Mouse (Mus musculus): ENCODE results near the gene Fktn. TPM values are rescaled to one million over a fixed set of nuclear protein-coding genes. Genes with fewer than 3 reads are reported as not detected.
"Not testable (repeated sequence)": the region's sequence is repeated elsewhere in the genome, so short reads cannot be mapped to it uniquely, and the experiment has no call there.

Fktn gene
- polyA plus RNA-seq, 1 experiment from 2014 or later = 19.2 TPM

DNA sequence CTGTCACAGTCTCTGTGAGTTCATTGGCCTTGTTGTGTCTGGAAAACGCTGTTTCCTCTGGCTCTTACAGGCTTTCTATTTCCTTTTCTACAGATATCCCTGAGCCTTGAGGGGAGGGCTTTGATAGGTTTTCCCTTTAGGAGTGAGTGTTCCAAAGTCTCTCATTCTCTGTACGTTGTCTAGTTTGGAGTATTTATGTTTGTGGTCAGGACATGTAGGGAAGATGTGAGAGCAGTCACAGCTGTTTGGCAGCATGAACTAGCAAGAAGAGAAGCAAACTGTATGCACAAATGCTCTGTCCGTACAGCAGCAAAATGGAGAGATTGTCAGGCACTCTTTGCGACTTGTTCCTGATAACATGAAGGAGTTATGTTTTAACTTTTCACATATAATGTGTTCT is 3.7 kb downstream of the Fktn start:
- DNase-seq (ENCODE audit: low spot score) (no peak), ATAC-seq (ENCODE audit: insufficient read depth, low FRiP score, low TSS enrichment) (no peak)
- Histone ChIP-seq H3K9me3 (ENCODE audit: control insufficient read depth, low read length) (no peaks in the 10 kb centered on the region), H3K9ac (ENCODE audit: low read length) (no peak overlapping the region), H3K27me3 (ENCODE audit: control insufficient read depth, insufficient read depth, low read length) (no peaks in the 10 kb centered on the region), H3K36me3 (ENCODE audit: control insufficient read depth, insufficient read depth, low read length) (no peaks in the 10 kb centered on the region), H3K4me1 (ENCODE audit: control insufficient read depth, insufficient read depth, low read length) (no peaks in the 10 kb centered on the region), H3K4me2 (ENCODE audit: low read depth) (no peak overlapping the region), H3K4me3 (ENCODE audit: low read depth, low read length) (no peak overlapping the region), H3K27ac (ENCODE audit: low read depth, low read length) (no peak overlapping the region)
- 85% methylated on average over 4 of the region's 4 CpGs for WGBS

DNA sequence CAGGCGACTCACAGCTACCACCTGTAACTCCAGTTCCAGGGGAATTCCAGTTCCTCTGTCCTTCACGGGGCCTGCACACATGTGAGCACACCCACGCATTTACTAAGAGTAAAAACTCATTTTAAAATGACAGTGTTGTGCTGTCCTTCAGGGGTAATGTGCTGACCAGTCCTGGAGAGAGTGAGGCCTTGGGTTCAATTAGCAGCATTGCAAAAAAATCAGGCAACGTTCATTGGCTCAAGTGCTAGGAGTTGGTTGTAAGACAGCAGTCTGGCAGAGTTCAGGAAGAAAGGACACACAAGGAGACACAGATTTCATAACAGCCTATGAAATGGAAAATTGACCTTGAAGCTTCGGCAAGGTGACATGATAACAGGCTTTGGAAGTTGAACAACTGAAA is 4.5 kb downstream of the Fktn start:
- H3K36me3 ChIP-seq (ENCODE audit: control insufficient read depth, insufficient read depth, low read length) = no peaks in the 10 kb centered on the region
- DNase-seq (ENCODE audit: low spot score) (no peak), ATAC-seq (ENCODE audit: insufficient read depth, low FRiP score, low TSS enrichment) (no peak)
- no peaks in the 10 kb centered on the region for H3K4me1 ChIP-seq (ENCODE audit: control insufficient read depth, insufficient read depth, low read length)
- no peak overlapping the region for H3K4me3 ChIP-seq (ENCODE audit: low read depth, low read length)
- no peaks in the 10 kb centered on the region for H3K27me3 ChIP-seq (ENCODE audit: control insufficient read depth, insufficient read depth, low read length)
- no peaks in the 10 kb centered on the region for H3K9me3 ChIP-seq (ENCODE audit: control insufficient read depth, low read length)
- no peak overlapping the region for H3K4me2 ChIP-seq (ENCODE audit: low read depth)
- WGBS = 87% methylated on average over 5 of the region's 5 CpGs
- H3K27ac ChIP-seq (ENCODE audit: low read depth, low read length) = no peak overlapping the region
- H3K9ac ChIP-seq (ENCODE audit: low read length) = no peak overlapping the region

DNA sequence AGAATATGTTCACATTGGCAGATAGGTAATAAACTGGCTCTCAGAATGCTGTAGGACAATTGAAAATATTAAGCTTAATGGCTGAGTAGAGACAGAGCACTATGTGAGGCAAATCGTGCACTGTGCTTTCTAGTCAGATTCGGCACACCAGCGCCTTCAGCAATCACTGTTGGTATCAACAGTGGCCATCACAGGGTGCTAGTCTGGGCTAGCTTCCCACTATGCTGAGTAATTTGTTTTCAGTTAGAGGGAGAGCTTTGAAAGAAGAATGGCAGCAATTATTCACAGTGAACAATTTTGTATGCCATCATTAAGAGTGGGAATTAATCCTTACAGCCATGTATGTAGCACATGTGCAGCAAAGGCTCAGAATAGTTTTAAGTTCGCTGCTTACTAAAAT is 8.7 kb downstream of the Fktn start:
- H3K36me3 ChIP-seq (ENCODE audit: control insufficient read depth, insufficient read depth, low read length) = no peaks in the 10 kb centered on the region

DNA sequence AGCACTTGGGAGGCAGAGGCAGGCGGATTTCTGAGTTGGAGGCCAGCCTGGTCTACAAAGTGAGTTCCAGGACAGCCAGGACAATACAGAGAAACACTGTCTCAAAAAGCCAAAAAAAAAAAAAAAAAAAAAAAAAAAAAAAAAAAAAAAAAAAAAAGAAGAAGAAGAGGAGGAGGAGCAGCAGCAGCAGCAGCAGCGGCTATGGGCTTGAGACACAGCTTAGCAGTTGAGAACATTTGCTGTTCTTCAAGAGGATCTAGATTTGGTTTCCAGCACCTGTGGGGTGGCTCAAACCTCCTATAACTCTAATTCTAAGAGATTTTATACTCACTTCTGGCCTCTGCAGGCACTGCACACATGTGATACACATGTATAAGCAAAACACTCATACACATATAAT is 12.3 kb downstream of the Fktn start:
- not testable (repeated sequence) for H3K27me3 ChIP-seq (ENCODE audit: control insufficient read depth, insufficient read depth, low read length); DNase-seq (ENCODE audit: low spot score); H3K4me2 ChIP-seq (ENCODE audit: low read depth); H3K4me3 ChIP-seq (ENCODE audit: low read depth, low read length); H3K9me3 ChIP-seq (ENCODE audit: control insufficient read depth, low read length); H3K9ac ChIP-seq (ENCODE audit: low read length); H3K4me1 ChIP-seq (ENCODE audit: control insufficient read depth, insufficient read depth, low read length); H3K27ac ChIP-seq (ENCODE audit: low read depth, low read length); H3K36me3 ChIP-seq (ENCODE audit: control insufficient read depth, insufficient read depth, low read length); ATAC-seq (ENCODE audit: insufficient read depth, low FRiP score, low TSS enrichment)
- WGBS = 97% methylated on average over 2 of the region's 2 CpGs

More for the DNA sequence above, 8.7 kb downstream of the Fktn start:
- DNase-seq (ENCODE audit: low spot score) (no peak), ATAC-seq (ENCODE audit: insufficient read depth, low FRiP score, low TSS enrichment) (no peak)
- Histone ChIP-seq H3K9me3 (ENCODE audit: control insufficient read depth, low read length) (no peaks in the 10 kb centered on the region), H3K27me3 (ENCODE audit: control insufficient read depth, insufficient read depth, low read length) (no peaks in the 10 kb centered on the region), H3K4me2 (ENCODE audit: low read depth) (no peak overlapping the region), H3K4me1 (ENCODE audit: control insufficient read depth, insufficient read depth, low read length) (no peaks in the 10 kb centered on the region), H3K9ac (ENCODE audit: low read length) (no peak overlapping the region), H3K4me3 (ENCODE audit: low read depth, low read length) (no peak overlapping the region), H3K27ac (ENCODE audit: low read depth, low read length) (no peak overlapping the region)
- 91% methylated on average over 4 of the region's 4 CpGs for WGBS

DNA sequence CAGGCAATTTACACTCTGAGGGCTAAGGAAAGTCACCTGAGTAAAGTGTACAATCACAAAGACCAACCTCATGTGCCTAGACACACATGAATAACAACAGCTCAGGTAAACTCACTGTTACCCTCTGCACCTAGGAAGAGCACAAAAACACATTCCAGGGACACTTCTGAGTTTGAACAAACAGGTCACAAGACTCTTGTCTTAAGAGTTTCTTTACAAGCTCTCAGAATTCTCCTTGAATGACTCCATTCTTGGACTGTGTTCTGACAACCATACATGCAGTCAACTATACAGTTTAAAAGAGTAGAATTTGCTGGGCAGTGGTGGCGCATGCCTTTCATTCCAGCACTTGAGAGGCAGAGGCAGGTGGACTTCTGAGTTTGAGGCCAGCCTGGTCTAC is 14.3 kb downstream of the Fktn start:
- Histone ChIP-seq H3K27me3 (ENCODE audit: control insufficient read depth, insufficient read depth, low read length) (no peaks in the 10 kb centered on the region), H3K36me3 (ENCODE audit: control insufficient read depth, insufficient read depth, low read length) (no peaks in the 10 kb centered on the region), H3K4me3 (ENCODE audit: low read depth, low read length) (no peak overlapping the region), H3K4me2 (ENCODE audit: low read depth) (no peak overlapping the region), H3K9ac (ENCODE audit: low read length) (no peak overlapping the region), H3K4me1 (ENCODE audit: control insufficient read depth, insufficient read depth, low read length) (no peaks in the 10 kb centered on the region), H3K9me3 (ENCODE audit: control insufficient read depth, low read length) (no peaks in the 10 kb centered on the region), H3K27ac (ENCODE audit: low read depth, low read length) (no peak overlapping the region)
- DNase-seq (ENCODE audit: low spot score) (no peak), ATAC-seq (ENCODE audit: insufficient read depth, low FRiP score, low TSS enrichment) (no peak)
- WGBS = 97% methylated on average over 1 of the region's 1 CpGs

DNA sequence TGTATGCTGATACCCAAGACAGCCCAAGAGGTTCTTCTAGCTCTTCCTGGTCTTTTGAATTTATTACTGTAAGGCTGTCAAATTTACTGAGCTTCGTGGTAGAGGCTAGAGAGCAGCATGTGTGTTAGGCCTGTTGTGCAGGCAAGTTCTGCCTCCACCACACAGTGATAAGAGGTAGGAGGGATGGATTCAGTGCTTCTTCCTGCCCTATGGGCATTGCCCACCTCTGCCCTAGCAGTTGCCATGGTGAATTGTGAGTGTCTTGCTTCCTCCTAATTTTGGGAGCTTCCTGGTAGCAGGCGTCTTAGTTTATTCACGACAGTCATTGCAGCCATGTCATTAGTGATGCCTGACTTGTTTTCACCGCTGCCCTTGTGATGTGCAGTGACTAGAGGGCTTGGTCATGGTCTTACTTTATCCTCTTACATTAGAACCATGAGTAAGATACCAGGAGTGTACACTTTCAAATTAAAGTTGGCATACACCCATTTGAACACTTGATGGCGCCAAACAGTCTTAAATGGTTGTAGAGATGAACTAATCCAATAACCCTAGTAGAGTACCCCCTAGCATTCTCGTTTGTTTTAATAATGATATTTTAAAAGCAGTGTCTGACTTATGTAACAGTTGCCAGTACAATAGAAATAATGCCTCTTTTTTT is 25.3 kb downstream of the Fktn start:
- ATAC-seq (ENCODE audit: insufficient read depth, low FRiP score, low TSS enrichment) = no peak
- WGBS = 51% methylated on average over 6 of the region's 6 CpGs
- Histone ChIP-seq H3K4me3 (ENCODE audit: low read depth, low read length) (no peak overlapping the region), H3K36me3 (ENCODE audit: control insufficient read depth, insufficient read depth, low read length) (peaks cover 4% of the 10 kb centered on the region), H3K9ac (ENCODE audit: low read length) (no peak overlapping the region), H3K9me3 (ENCODE audit: control insufficient read depth, low read length) (no peaks in the 10 kb centered on the region), H3K27me3 (ENCODE audit: control insufficient read depth, insufficient read depth, low read length) (no peaks in the 10 kb centered on the region), H3K4me2 (ENCODE audit: low read depth) (no peak overlapping the region), H3K27ac (ENCODE audit: low read depth, low read length) (no peak overlapping the region), H3K4me1 (ENCODE audit: control insufficient read depth, insufficient read depth, low read length) (no peaks in the 10 kb centered on the region)
- DNase-seq (ENCODE audit: low spot score) = peak; percentile 23

DNA sequence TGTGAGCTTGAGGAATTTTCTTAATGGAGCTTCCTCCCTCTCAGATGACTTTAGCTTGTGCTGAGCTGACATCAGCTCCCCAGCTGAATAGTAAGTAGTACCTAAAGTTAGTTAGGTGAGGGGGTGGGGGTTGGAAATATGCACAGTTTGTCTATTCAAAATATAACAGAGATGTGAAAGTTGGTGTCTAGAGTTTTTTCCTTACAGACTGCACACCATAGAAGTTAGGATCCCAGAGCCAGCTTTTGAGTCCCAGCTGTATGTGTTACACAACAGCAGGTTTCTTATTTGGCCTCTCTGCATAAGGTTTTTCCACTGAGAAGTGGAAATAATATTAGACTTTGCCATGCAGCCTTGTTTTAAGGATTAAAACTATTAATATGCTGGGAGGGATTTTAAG is 36.0 kb downstream of the Fktn start:
- ATAC-seq (ENCODE audit: insufficient read depth, low FRiP score, low TSS enrichment) (no peak), DNase-seq (ENCODE audit: low spot score) (no peak)
- no peak overlapping the region for H3K9ac ChIP-seq (ENCODE audit: low read length)
- no peak overlapping the region for H3K27ac ChIP-seq (ENCODE audit: low read depth, low read length)
- no peaks in the 10 kb centered on the region for H3K27me3 ChIP-seq (ENCODE audit: control insufficient read depth, insufficient read depth, low read length)
- H3K4me3 ChIP-seq (ENCODE audit: low read depth, low read length) = no peak overlapping the region
- H3K36me3 ChIP-seq (ENCODE audit: control insufficient read depth, insufficient read depth, low read length) = no peaks in the 10 kb centered on the region
- H3K4me1 ChIP-seq (ENCODE audit: control insufficient read depth, insufficient read depth, low read length) = no peaks in the 10 kb centered on the region
- no peaks in the 10 kb centered on the region for H3K9me3 ChIP-seq (ENCODE audit: control insufficient read depth, low read length)
- no peak overlapping the region for H3K4me2 ChIP-seq (ENCODE audit: low read depth)

DNA sequence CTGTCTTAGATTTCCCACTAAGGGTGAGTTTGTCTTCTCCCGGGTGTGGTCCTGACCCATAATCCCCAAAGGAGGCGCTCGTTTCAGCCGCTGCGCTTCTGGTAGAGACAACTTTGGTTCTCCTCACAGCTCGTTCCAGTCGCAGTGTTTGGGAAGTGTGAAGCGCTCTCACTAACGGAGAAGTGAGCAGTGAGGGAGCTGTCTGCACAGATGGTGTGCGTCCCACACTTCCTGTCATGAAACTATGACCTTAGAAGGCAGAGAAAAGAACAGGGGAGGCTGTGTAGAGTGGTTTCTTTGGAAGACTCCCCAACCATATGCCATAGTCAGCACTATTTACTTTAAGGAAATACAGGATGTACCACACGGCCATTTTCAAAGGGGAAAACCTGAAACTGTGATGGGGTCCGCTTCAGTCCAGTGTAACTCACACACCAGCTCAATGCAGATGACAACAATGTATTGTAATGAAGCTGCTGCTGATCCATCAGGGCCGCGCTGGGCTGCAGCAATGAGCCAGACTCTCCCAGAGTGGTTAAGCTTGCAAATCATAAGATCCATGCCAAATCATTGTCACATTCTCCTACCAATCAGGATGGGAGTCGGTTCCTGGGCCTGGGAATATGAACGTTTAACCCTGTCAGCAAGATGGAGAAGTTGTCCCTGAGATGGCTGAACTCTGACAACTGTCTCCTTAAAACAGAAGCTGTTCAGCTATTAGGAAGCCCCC is 36.8 kb downstream of the Fktn start:
- no peak for DNase-seq (ENCODE audit: low spot score)

DNA sequence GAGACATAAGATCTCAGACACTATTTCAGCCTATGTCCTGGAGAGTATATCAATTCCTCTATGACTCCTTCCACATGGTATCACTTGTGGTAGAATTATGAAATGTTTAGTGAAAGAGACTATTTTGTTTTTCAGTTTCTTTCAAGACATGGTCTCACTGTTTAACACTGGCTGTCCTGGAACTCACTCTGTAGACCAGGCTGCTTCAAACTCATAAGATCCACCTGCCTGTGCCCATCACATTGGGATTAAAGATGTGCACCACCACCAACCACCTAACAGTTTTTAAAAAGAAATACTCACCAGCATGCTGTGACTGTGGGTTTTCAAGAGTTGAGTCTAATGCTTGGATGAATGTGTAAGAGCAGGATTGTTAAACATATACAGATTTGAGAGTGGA is 43.2 kb downstream of the Fktn start:
- H3K27me3 ChIP-seq (ENCODE audit: control insufficient read depth, insufficient read depth, low read length) = no peaks in the 10 kb centered on the region
- H3K36me3 ChIP-seq (ENCODE audit: control insufficient read depth, insufficient read depth, low read length) = no peaks in the 10 kb centered on the region
- no peak for ATAC-seq (ENCODE audit: insufficient read depth, low FRiP score, low TSS enrichment)
- H3K9me3 ChIP-seq (ENCODE audit: control insufficient read depth, low read length) = no peaks in the 10 kb centered on the region
- no peaks in the 10 kb centered on the region for H3K4me1 ChIP-seq (ENCODE audit: control insufficient read depth, insufficient read depth, low read length)
- no peak overlapping the region for H3K9ac ChIP-seq (ENCODE audit: low read length)
- H3K4me3 ChIP-seq (ENCODE audit: low read depth, low read length) = no peak overlapping the region
- H3K4me2 ChIP-seq (ENCODE audit: low read depth) = no peak overlapping the region
- no peak overlapping the region for H3K27ac ChIP-seq (ENCODE audit: low read depth, low read length)
- DNase-seq (ENCODE audit: low spot score) = no peak

More for the DNA sequence above, 36.8 kb downstream of the Fktn start:
- Histone ChIP-seq H3K4me2 (ENCODE audit: low read depth) (no peak overlapping the region), H3K4me1 (ENCODE audit: control insufficient read depth, insufficient read depth, low read length) (no peaks in the 10 kb centered on the region), H3K9ac (ENCODE audit: low read length) (no peak overlapping the region), H3K4me3 (ENCODE audit: low read depth, low read length) (no peak overlapping the region), H3K27ac (ENCODE audit: low read depth, low read length) (no peak overlapping the region), H3K27me3 (ENCODE audit: control insufficient read depth, insufficient read depth, low read length) (no peaks in the 10 kb centered on the region), H3K36me3 (ENCODE audit: control insufficient read depth, insufficient read depth, low read length) (no peaks in the 10 kb centered on the region), H3K9me3 (ENCODE audit: control insufficient read depth, low read length) (no peaks in the 10 kb centered on the region)
- 82% methylated on average over 16 of the region's 16 CpGs for WGBS
- no peak for ATAC-seq (ENCODE audit: insufficient read depth, low FRiP score, low TSS enrichment)

Data from neural tube, embryonic 11.5 days (tissue).